Mouse (Mus musculus): ENCODE measurements around the gene Filip1l.

DNA sequence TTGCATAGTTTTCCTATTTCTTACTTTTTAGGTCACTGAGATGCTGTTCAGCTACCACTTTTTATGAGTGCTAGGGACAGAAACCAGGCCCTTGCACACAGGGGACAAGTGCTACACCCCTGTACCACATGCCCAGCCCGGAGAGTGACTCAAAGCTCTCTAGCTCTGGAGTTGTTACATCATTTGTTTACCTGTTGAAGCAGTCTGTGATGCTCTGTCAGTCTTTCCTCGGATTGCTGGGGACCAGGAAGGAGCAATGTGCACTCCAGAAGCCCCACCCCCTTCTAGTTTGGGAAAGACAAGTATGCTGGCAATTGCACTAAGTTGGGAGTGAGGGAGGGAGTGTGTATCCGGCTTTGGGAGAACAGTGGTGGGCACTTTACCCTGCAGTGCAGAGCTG is 3.2 kb upstream of the Filip1l start:
- TF ChIP-seq CTCF (IDR thresholded peaks at IDR 0.05; ENCODE audit: insufficient read depth, low read depth, low read length) (no peak), POLR2A (IDR thresholded peaks at IDR 0.05; ENCODE audit: insufficient read depth, low read depth, low read length) (no peak)

Measured in olfactory bulb, adult 2 months (tissue).